Mouse (Mus musculus): ENCODE results near the gene Gm13287. TPM values are rescaled to one million over a fixed set of nuclear protein-coding genes. Genes with fewer than 3 reads are reported as not detected.
"Not testable (repeated sequence)": the region's sequence is repeated elsewhere in the genome, so short reads cannot be mapped to it uniquely, and the experiment has no call there.

The Gm13287 gene
- total RNA-seq, 2 experiments from 2014 or later = not detected

- DNase-seq (ENCODE audit: low spot score in 2 of 2) = peak; percentile 34 to 37
Measured at GRCm38 (mm10) chr4:88793936-88794675, 8.9 kb upstream of the Gm13287 start, which contains the start of gene Gm13275. Gm13275 (plus strand) TSS chr4:88794487.

GRCm38 (mm10) chr4:88797097-88797496 lies 6.0 kb upstream of the Gm13287 start, which contains the start of gene Gm13279:
Gm13279 (plus strand) TSS chr4:88797397.
- DNase-seq (ENCODE audit: low spot score in 2 of 2) = not testable (repeated sequence)

- DNase-seq (ENCODE audit: low spot score in 2 of 2) = not testable (repeated sequence)
Measured at GRCm38 (mm10) chr4:88799365-88799764, 3.7 kb upstream of the Gm13287 start, which contains the start of gene Gm13285. Gm13285 (plus strand) TSS chr4:88799665.

- not testable (repeated sequence) for DNase-seq (ENCODE audit: low spot score in 2 of 2)
Measured at GRCm38 (mm10) chr4:88805231-88805630, 2.2 kb downstream of the Gm13287 start, which contains the start of gene Gm13288. Gm13288 (plus strand) TSS chr4:88805531.

GRCm38 (mm10) chr4:88805761-88806160 lies 2.7 kb downstream of the Gm13287 start:
- DNase-seq (ENCODE audit: low spot score in 2 of 2) = not testable (repeated sequence)

- DNase-seq (ENCODE audit: low spot score in 2 of 2) = no peak
Measured at GRCm38 (mm10) chr4:88815928-88816327, 12.9 kb downstream of the Gm13287 start, which contains the start of gene Ifna7. Ifna7 (plus strand) TSS chr4:88816228.

- no peak for DNase-seq (ENCODE audit: low spot score in 2 of 2)
Measured at GRCm38 (mm10) chr4:88819659-88820058, 16.6 kb downstream of the Gm13287 start, which contains the start of gene Ifna11. Ifna11 (plus strand) TSS chr4:88819959.

DNA sequence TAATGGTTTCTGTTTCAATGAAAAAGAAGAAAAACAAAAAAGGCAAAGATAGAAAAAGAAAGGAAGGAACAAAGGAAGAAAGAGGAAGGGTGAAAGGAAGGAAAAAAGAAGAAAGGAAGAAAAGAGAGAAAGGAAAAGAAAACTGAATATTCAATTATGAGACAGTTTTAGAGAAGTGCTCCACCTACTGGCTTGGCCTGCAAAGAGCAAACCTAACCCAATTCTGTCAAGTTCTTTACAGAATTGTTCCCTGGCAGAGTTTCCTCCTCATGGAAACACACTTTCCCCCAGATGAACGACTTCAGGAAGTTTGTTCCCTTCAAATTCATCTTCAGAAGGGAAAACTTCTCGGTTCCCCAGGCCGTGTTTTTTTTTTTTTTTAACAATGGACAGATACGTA lies 19.9 kb downstream of the Gm13287 start:
- DNase-seq (ENCODE audit: low spot score in 2 of 2) = no peak

DNA sequence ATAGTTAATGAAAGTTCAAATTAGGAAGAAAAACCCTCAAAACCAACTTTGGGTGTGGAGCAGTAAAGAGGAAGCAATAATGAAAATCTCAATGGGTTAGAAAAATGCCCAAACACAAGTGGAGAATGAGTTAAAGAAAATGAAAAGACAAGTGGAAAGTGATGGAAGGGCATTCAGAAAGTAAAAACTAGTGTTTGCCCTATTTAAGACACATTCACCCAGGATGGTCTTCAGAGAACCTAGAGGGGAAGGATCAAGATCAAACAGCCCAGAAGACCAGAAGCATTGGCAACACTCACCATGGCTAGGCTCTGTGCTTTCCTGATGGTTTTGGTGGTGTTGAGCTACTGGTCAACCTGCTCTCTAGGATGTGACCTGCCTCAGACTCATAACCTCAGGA lies 24.1 kb downstream of the Gm13287 start, which contains the start of gene Ifna6:
Gene Ifna6 (plus strand): TSS at position 301 of the 400 bp plus-strand sequence.
- not testable (repeated sequence) for DNase-seq (ENCODE audit: low spot score in 2 of 2)

DNA sequence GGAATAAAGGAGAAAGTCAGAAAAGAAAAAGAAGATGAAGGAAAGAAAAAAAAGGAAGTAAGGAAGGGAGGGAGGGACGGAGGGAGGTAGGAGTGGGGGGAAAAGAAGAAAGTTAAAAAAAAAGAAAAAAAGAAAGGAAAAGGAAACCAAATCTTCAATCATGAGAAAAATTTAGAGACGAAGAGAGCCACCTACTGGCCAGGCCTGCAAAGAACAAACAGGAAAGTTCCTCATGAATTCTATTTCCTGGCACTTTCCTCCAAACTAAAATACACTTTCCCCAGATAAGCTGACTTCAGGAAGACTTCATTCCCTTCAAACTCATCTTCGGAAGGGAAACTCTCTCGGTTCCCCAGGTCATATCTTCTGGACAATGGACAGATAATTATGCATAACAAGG lies 27.5 kb downstream of the Gm13287 start:
- DNase-seq (ENCODE audit: low spot score in 2 of 2) = no peak

DNA sequence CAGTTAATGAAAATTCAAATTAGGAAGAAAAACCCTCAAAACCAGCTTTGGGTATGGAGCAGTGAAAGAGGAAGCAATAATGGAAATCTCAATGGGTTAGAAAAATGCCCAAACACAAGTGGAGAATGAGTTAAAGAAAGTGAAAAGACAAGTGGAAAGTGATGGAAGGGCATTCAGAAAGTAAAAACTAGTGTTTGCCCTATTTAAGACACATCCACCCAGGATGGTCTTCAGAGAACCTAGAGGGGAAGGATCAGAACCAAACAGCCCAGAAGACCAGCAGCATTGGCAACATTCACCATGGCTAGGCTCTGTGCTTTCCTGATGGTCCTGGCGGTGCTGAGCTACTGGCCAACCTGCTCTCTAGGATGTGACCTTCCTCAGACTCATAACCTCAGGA lies 32.2 kb downstream of the Gm13287 start, which contains the start of gene Ifna5:
Gene Ifna5 (plus strand): TSS at position 301 of the 400 bp plus-strand sequence.
- not testable (repeated sequence) for DNase-seq (ENCODE audit: low spot score in 2 of 2)

- DNase-seq (ENCODE audit: low spot score in 2 of 2) = no peak
Measured at GRCm38 (mm10) chr4:88838828-88839227, 35.8 kb downstream of the Gm13287 start.

DNA sequence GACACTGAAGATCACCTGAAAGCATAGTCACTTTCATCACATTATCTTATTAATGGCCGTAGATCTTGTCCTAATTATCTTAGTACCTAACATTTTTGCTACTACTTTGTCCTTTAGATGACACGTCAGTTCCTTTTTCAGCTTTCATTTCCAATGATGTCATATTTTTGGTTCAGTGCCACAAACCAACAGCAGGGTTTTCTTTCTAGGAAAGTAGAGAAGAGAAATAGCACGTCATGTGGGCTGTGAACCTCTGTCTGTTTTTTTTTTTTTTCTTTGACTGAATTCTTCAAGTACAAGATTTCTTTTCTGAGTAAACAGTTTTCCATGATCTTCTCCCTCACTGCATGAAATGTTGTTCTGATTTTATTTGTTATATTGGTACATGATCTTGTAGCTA lies 37.0 kb downstream of the Gm13287 start:
- DNase-seq (ENCODE audit: low spot score in 2 of 2) = no peak

DNA sequence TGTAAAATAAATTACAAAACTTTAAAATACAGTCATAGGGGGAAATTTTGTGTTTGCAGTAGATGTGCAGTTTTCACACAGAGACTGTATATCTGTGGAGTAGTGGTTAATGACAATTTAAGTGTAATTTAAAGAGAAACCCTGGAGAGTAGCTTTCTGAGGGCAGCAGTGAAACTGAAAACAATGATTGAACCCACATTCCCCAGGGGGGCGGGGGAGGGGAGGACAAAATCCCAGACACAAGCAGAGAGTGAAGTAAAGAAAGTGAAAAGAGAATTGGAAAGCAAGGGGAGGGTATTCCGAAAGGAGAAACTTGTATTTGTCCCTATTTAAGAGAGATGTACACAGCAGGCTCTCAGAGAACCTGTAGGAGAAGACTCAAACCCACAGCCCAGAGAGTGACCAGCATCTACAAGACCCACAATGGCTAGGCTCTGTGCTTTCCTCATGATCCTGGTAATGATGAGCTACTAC lies 38.4 kb downstream of the Gm13287 start, which contains the start of gene Ifna4:
Gene Ifna4 (plus strand): TSS at position 424 of the 474 bp plus-strand sequence.
- no peak for DNase-seq (ENCODE audit: low spot score in 2 of 2)

DNA sequence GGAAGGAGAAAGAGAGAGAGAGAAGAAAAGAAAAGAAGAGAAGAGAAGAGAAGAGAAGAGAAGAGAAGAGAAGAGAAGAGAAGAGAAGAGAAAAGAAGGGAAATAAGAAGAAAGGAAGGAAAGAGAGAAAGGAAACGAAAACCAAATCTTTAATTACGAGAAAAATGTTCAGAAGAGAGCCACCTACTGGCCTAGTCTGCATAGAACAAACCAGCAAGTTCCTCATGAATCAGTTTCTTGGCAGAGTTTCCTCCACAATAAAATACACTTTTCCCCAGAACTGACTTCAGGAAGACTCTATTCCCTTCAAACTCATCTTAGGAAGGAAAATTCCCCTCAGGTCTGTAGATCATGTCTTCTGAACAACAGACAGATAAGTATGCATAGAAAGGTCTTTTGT lies 42.3 kb downstream of the Gm13287 start:
- DNase-seq (ENCODE audit: low spot score in 2 of 2) = no peak

DNA sequence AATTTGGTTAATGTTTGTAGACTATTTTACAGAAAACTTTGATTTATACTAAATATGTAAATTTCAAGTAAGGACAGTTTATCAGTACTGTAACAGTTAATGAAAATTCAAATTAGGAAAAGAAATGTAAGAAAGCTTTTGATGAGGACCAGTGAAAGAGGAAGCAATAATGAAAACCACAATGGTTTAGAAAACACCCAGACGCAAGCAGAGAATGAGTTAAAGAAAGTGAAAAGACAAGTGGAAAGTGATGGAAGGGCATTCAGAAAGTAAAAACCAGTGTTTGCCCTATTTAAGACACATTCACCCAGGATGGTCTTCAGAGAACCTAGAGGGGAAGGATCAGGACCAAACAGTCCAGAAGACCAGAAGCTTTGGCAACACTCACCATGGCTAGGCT lies 46.6 kb downstream of the Gm13287 start, which contains the start of gene Ifna1:
Gene Ifna1 (plus strand): TSS at position 390 of the 400 bp plus-strand sequence.
- no peak for DNase-seq (ENCODE audit: low spot score in 2 of 2)

GRCm38 (mm10) chr4:88851026-88851763 lies 48.1 kb downstream of the Gm13287 start:
- DNase-seq (ENCODE audit: low spot score in 2 of 2) = no peak
